Mouse (Mus musculus) intestine, embryonic 16.5 days (tissue): Measurements from ENCODE around the gene Gprasp2. TPM values are rescaled to one million over a fixed set of nuclear protein-coding genes. Genes with fewer than 3 reads are reported as not detected.
"Not testable (repeated sequence)": the region's sequence is repeated elsewhere in the genome, so short reads cannot be mapped to it uniquely, and the experiment has no call there.

Experiments
- ATAC-seq: fragments of 200-750 bp; cut with Nextera tagmentation; 2 replicates; pipeline ENCODE4 v1.8.0; 2017; ENCODE audit warnings: moderate TSS enrichment, moderate library complexity
- H3K27ac ChIP-seq: fragments of 300-500 bp; sonication (generic); 2 replicates; pipeline ENCODE4 v1.5.1; 2014; ENCODE audit warnings: mild to moderate bottlenecking, low read length
- H3K27me3 ChIP-seq: fragments of 300-500 bp; sonication (generic); replicated peaks from 2 replicates; pipeline ENCODE4 v1.6.1; 2014; ENCODE audit warnings: low read length, control low read depth, mixed read lengths; ENCODE audit not compliant: control insufficient read depth, insufficient read depth
- H3K36me3 ChIP-seq: fragments of 300-500 bp; sonication (generic); 2 replicates; pipeline ENCODE4 v1.6.1; 2014; ENCODE audit warnings: low read length, control low read depth; ENCODE audit not compliant: control insufficient read depth, insufficient read depth
- H3K4me1 ChIP-seq: fragments of 300-500 bp; sonication (generic); 2 replicates; pipeline ENCODE4 v1.6.1; 2014; ENCODE audit warnings: low read length, control low read depth, mixed read lengths; ENCODE audit not compliant: control insufficient read depth, insufficient read depth
- H3K4me2 ChIP-seq: fragments of 300-500 bp; sonication (generic); 2 replicates; pipeline ENCODE4 v1.6.1; 2014; ENCODE audit warnings: low read depth, low read length, control low read depth
- H3K4me3 ChIP-seq: fragments of 300-500 bp; sonication (generic); 2 replicates; pipeline ENCODE4 v1.5.1; 2014; ENCODE audit warnings: mild to moderate bottlenecking, low read length
- H3K9ac ChIP-seq: fragments of 300-500 bp; sonication (generic); 2 replicates; pipeline ENCODE4 v1.6.1; 2014; ENCODE audit warnings: low read depth, low read length
- H3K9me3 ChIP-seq: fragments of 300-500 bp; sonication (generic); 2 replicates; pipeline ENCODE4 v1.6.1; 2016; ENCODE audit warnings: low read length, control low read depth; ENCODE audit not compliant: control insufficient read depth
- WGBS: fragments of 180-500 bp; shearing (Covaris S2); extraction: QIAGEN DNeasy Blood & Tissue Kit; methylation state at CpG from one replicate; pipeline ENCODE4 v1.1.7; 2014; 5-methylcytosine and 5-hydroxymethylcytosine counted together
- polyA plus RNA-seq: library from polyadenylated mRNA; unstranded; fragments of >200 nt; fragmentation: Nextera tagmentation; extraction: Ambion mirVana; gene quantifications from 2 replicates; pipeline ENCODE4 v1.2.1, GENCODE M21; 2015

Gprasp2 gene
- polyA plus RNA-seq, 1 experiment from 2014 or later: 12.6 TPM

GRCm38 (mm10) chrX:135837896-135838295 lies 938 bp upstream of the Gprasp2 start:
- Histone ChIP-seq H3K9ac (no peak overlapping the region), H3K4me1 (no peaks in the 10 kb centered on the region), H3K27ac (no peak overlapping the region), H3K4me3 (no peak overlapping the region), H3K9me3 (no peaks in the 10 kb centered on the region), H3K4me2 (no peak overlapping the region), H3K36me3 (no peaks in the 10 kb centered on the region), H3K27me3 (no peaks in the 10 kb centered on the region)
- 64% methylated on average over 2 of the region's 2 CpGs for WGBS
- no peak for ATAC-seq

DNA sequence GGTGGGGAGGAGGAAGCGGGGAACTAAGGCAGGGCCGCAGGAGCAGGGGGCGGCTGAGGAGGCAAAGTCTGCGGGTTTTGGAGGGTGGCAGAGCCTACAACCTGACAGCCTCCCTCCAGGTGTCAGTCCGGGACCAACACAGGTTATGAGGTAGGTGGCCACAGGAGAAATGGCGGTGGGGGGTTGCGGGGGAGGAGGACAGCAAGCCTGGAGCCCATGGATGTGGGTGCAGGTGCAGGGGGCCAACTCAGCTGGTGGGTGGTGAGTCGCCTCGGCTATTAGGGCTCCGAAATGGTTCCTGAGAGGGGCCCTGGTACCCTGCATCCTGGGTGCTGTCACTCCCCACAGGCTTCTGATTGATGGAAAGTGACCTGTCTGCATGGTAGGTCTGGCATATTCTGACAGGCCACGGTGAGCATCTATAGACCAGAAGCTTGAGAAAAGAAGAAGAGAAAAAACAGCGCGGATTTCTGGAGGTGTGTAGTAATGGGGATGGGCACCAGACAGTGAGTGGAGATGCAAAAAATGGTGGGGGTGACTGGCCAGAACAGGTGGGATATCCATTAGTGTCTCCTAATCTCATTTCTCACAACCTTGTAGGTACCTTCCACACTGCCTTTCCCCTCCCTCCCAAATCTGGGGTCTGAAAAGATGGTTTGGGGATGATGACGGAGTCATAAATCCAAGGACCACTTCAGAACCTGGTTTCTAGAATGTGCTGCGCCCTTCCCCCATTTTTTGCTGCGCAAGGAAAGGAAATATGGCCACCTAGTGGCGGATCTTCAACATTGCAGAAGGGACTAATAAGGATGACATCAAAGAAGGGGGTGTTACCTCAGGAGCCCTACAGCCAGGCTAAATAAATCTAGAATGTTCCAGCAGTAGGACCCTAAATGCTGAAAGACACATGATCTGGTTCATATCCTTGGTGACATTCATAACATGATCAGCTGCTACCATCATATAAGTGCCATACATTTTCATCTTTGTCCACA lies 860 bp downstream of the Gprasp2 start:
- H3K27ac ChIP-seq, H3K36me3 ChIP-seq, H3K9me3 ChIP-seq, H3K4me1 ChIP-seq, H3K27me3 ChIP-seq: not testable (repeated sequence)
- peak overlapping the region; percentile 56; the same call in 1 of the 2 replicates for H3K9ac ChIP-seq
- peak; percentile 46 for ATAC-seq
- peak overlapping the region; percentile 52 for H3K4me2 ChIP-seq
- WGBS: 10% methylated on average over 15 of the region's 17 CpGs
- peak overlapping the region; percentile 46 for H3K4me3 ChIP-seq

DNA sequence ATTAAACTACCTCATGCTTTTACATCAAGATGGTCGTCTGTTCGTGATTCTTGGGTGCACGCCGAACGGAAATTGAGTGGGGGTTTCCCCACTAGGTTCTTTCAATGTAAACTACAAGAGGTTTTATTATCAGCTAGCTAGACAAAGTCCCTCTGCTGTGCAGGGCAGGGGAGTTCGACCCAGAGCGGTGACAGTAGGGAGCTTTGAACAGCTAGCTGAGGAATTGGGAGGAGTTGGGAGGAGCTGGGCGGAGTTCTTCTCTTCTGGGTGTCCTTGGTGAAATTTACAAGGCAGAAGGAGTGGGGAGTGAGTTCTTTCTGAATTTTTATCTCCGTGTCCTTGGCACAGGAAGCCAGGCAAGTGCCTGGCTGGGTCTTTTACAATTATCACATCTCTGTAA lies 28.0 kb downstream of the Gprasp2 start:
- H3K9me3 ChIP-seq, H3K27me3 ChIP-seq, H3K4me2 ChIP-seq, H3K4me3 ChIP-seq, H3K36me3 ChIP-seq, H3K4me1 ChIP-seq, H3K27ac ChIP-seq, ATAC-seq, H3K9ac ChIP-seq: not testable (repeated sequence)
- 70% methylated on average over 9 of the region's 9 CpGs for WGBS

- H3K27ac ChIP-seq: no peak overlapping the region
- 78% methylated on average over 1 of the region's 1 CpGs for WGBS
- H3K4me2 ChIP-seq: no peak overlapping the region
- no peaks in the 10 kb centered on the region for H3K9me3 ChIP-seq
- H3K9ac ChIP-seq: no peak overlapping the region
- no peaks in the 10 kb centered on the region for H3K4me1 ChIP-seq
- no peak overlapping the region for H3K4me3 ChIP-seq
- no peak for ATAC-seq
- H3K27me3 ChIP-seq: no peaks in the 10 kb centered on the region
- H3K36me3 ChIP-seq: no peaks in the 10 kb centered on the region
Observed at GRCm38 (mm10) chrX:135876679-135877078, 37.8 kb downstream of the Gprasp2 start.

DNA sequence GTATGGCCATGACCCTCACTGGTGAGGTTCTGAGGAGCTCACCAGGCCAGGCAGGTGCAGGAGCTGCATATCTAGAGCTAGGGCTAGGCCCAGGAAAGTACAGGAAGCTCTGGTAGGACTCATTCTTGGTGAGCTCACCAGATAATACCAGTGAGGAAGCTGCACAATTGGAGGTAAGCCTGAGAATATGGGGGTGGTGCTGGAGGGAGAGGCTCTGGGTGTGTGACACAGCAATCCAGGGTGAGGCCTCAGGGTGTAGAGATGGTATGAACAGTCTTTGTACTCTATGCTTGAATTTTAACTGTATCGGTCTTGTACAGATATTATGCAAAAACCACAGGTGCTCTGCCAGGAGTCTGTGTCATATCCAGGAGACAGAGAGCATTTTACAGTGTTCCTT lies 40.8 kb downstream of the Gprasp2 start:
- Histone ChIP-seq H3K4me1 (no peaks in the 10 kb centered on the region), H3K27ac (no peak overlapping the region), H3K27me3 (no peaks in the 10 kb centered on the region), H3K4me2 (no peak overlapping the region), H3K4me3 (no peak overlapping the region), H3K9me3 (no peaks in the 10 kb centered on the region), H3K36me3 (no peaks in the 10 kb centered on the region), H3K9ac (no peak overlapping the region)
- no peak for ATAC-seq
- WGBS: 100% methylated on average over 1 of the region's 1 CpGs

GRCm38 (mm10) chrX:135885411-135886233 lies 46.8 kb downstream of the Gprasp2 start:
- ATAC-seq: peak; percentile 98
- H3K4me2 ChIP-seq: peak overlapping the region; percentile 56
- H3K9me3 ChIP-seq: no peaks in the 10 kb centered on the region
- H3K9ac ChIP-seq: peak overlapping the region; percentile 79
- 18% methylated on average over 34 of the region's 41 CpGs for WGBS
- peak overlapping the region; percentile 66 for H3K27ac ChIP-seq
- peak overlapping the region; percentile 66 for H3K4me3 ChIP-seq
- no peaks in the 10 kb centered on the region for H3K27me3 ChIP-seq
- no peaks in the 10 kb centered on the region for H3K36me3 ChIP-seq
- H3K4me1 ChIP-seq: no peaks in the 10 kb centered on the region

- no peaks in the 10 kb centered on the region for H3K9me3 ChIP-seq
- H3K36me3 ChIP-seq: no peaks in the 10 kb centered on the region
- H3K4me2 ChIP-seq: peak overlapping the region; percentile 56
- H3K9ac ChIP-seq: peak overlapping the region; percentile 79
- 19% methylated on average over 11 of the region's 11 CpGs for WGBS
- H3K27ac ChIP-seq: peak overlapping the region; percentile 66
- peak; percentile 55; the same call in 1 of the 2 replicates for ATAC-seq
- H3K4me1 ChIP-seq: no peaks in the 10 kb centered on the region
- peak overlapping the region; percentile 66 for H3K4me3 ChIP-seq
- H3K27me3 ChIP-seq: no peaks in the 10 kb centered on the region
Observed at GRCm38 (mm10) chrX:135886234-135886585, 47.4 kb downstream of the Gprasp2 start.

Other genes starting within 250 kb of the Gprasp2 start
- gene Nxf7, start 240.3 kb upstream of the Gprasp2 start, polyA plus RNA-seq: 0.43 TPM in 1 of 2 replicates, not detected in the other
- gene Prame, start 211.3 kb upstream of the Gprasp2 start, polyA plus RNA-seq: not detected in 2 replicates
- gene Tcp11x2, start 145.2 kb upstream of the Gprasp2 start, polyA plus RNA-seq: not detected in 2 replicates
- gene Tmsb15a, start 113.8 kb upstream of the Gprasp2 start, polyA plus RNA-seq: not detected in 2 replicates
- 5.6 and 6.1 TPM in 2 replicates for gene Armcx5, start 96.3 kb upstream of the Gprasp2 start, polyA plus RNA-seq
- 20.9 TPM in 2 replicates for gene Gprasp1, start 96.3 kb upstream of the Gprasp2 start, polyA plus RNA-seq
- 21.9 and 24.8 TPM in 2 replicates for gene Bhlhb9, start 41.4 kb upstream of the Gprasp2 start, polyA plus RNA-seq
- 65.3 and 66.9 TPM in 2 replicates for gene Arxes2, start 154.8 kb downstream of the Gprasp2 start, polyA plus RNA-seq
- 19.3 and 22.1 TPM in 2 replicates for gene Arxes1, start 194.3 kb downstream of the Gprasp2 start, polyA plus RNA-seq
- gene Bex2, start 229.2 kb downstream of the Gprasp2 start, polyA plus RNA-seq: 106 and 108 TPM in 2 replicates
- 0.11 and 0.12 TPM in 2 replicates for gene Nxf3, start 246.2 kb downstream of the Gprasp2 start, polyA plus RNA-seq